Mouse (Mus musculus) erythroblast, embryonic 14.5 days (primary cell): Measurements from ENCODE around the gene Peli2. TPM values are rescaled to one million over a fixed set of nuclear protein-coding genes. Genes with fewer than 3 reads are reported as not detected.

ENCODE experiments used
- H3K27me3 ChIP-seq: 2 replicates; pipeline ENCODE4 v1.6.1; 2012; ENCODE audit warnings: inconsistent platforms; ENCODE audit not compliant: control insufficient read depth
- H3K36me3 ChIP-seq: 2 replicates; pipeline ENCODE4 v1.6.1; 2012; ENCODE audit warnings: mild to moderate bottlenecking, inconsistent platforms; ENCODE audit not compliant: control insufficient read depth
- H3K4me1 ChIP-seq: 2 replicates; pipeline ENCODE4 v1.6.1; 2012; ENCODE audit warnings: inconsistent platforms; ENCODE audit not compliant: control insufficient read depth
- H3K4me3 ChIP-seq: replicated peaks from 2 replicates; pipeline ENCODE3; 2012; ENCODE audit warnings: moderate library complexity, mild to moderate bottlenecking, inconsistent platforms
- H3K9me3 ChIP-seq: 2 replicates; pipeline ENCODE4 v1.6.1; 2012; ENCODE audit warnings: low read length, inconsistent platforms, mixed read lengths; ENCODE audit not compliant: control insufficient read depth
- GATA1 ChIP-seq: IDR thresholded peaks from 2 replicates; pipeline ENCODE4 v1.6.1; 2012; ENCODE audit warnings: low read length, inconsistent platforms, mixed read lengths
- TAL1 ChIP-seq: IDR thresholded peaks from 3 replicates; pipeline ENCODE4 v1.6.1; 2012; ENCODE audit warnings: low read length, inconsistent platforms, mixed read lengths
- polyA plus RNA-seq: library from polyadenylated mRNA; stranded (reverse); fragments of >175 nt; gene quantifications from 2 replicates; pipeline ENCODE4 v1.2.3, GENCODE M21; 2012

The Peli2 gene
- polyA plus RNA-seq, 1 experiment, result not detected

GRCm38 (mm10) chr14:48295410-48295809, 174.8 kb downstream of the Peli2 start:
- no peaks in the 10 kb centered on the region for H3K9me3 ChIP-seq
- no peak overlapping the region for H3K4me3 ChIP-seq

DNA sequence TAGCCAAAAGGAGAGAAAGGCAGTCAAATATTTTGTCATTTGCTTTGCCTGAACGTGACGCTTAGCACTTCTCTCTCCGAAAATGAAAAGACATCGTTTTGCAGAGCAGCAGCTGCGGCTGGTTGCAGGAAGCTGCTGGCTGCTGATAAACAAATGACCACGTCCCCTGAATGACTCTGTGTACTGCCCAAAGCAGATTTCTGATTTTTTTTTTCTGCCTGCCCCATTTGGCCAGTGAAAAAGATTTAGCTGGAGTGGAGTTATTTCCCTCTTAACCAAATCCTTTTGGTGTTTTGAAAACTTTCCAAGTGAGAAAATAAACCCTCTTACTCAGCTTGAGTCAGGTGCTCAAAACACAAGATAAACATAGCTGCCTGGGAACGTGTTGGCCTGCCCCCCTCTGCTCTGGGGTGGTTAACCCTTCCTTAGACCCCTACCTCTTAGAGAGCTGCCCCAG, 175.2 kb downstream of the Peli2 start:
- H3K4me3 ChIP-seq, result no peak overlapping the region
- TF ChIP-seq TAL1, result no peak
- no peak for TF ChIP-seq GATA1
- no peaks in the 10 kb centered on the region for H3K9me3 ChIP-seq
- H3K36me3 ChIP-seq, result no peaks in the 10 kb centered on the region
- H3K4me1 ChIP-seq, result no peaks in the 10 kb centered on the region
- no peaks in the 10 kb centered on the region for H3K27me3 ChIP-seq

More at GRCm38 (mm10) chr14:48295410-48295809, 174.8 kb downstream of the Peli2 start:
- TF ChIP-seq GATA1, result no peak
- TF ChIP-seq TAL1, result no peak
- no peaks in the 10 kb centered on the region for H3K27me3 ChIP-seq
- no peaks in the 10 kb centered on the region for H3K4me1 ChIP-seq
- H3K36me3 ChIP-seq, result no peaks in the 10 kb centered on the region

DNA sequence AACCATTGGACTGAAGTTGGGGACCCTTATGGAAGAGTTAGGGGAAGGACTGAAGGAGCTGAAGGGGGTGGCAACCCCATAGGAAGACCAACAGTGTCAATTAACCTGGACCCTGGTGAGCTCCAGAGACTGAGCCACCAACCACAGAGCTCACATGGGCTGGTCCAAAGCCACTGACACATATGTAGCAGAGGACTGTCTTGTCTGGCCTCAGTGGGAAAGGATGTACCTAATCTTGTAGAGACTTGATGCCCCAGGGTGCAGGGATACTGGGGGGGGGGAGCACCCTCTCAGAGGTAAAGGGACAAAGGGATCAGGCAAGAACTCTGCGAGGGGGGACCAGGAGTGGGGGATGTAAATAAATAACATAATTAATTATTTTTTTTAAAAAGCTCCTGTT, 176.2 kb downstream of the Peli2 start:
- H3K9me3 ChIP-seq, result no peaks in the 10 kb centered on the region
- TF ChIP-seq TAL1 (no peak), GATA1 (no peak)
- H3K36me3 ChIP-seq, result no peaks in the 10 kb centered on the region
- no peaks in the 10 kb centered on the region for H3K4me1 ChIP-seq
- H3K4me3 ChIP-seq, result no peak overlapping the region
- H3K27me3 ChIP-seq, result no peaks in the 10 kb centered on the region

GRCm38 (mm10) chr14:48302471-48303186, 182.0 kb downstream of the Peli2 start:
- Histone ChIP-seq H3K4me3 (no peak overlapping the region), H3K27me3 (no peaks in the 10 kb centered on the region), H3K9me3 (no peaks in the 10 kb centered on the region), H3K36me3 (no peaks in the 10 kb centered on the region), H3K4me1 (no peaks in the 10 kb centered on the region)
- TF ChIP-seq TAL1 (no peak), GATA1 (no peak)

DNA sequence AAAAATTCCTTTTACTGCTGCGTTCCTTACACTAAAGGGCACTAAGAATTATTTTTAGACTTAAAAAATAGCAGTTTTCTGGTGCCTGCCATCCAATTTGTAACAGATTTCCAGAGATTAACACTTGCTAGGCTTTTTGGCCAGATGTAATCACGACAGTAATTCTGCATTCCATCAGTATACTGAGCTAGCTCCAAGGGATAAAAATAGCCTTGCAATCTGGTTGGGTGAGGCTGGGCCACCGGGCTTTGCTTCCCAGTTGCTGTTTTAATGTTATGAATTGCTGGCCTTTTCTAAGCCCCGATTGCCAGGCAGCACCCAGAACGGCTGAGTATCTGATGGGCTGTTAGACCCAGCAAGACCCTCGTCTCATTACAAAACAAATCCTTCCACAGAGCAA, 182.6 kb downstream of the Peli2 start:
- Histone ChIP-seq H3K36me3 (no peaks in the 10 kb centered on the region), H3K4me3 (no peak overlapping the region), H3K27me3 (no peaks in the 10 kb centered on the region), H3K4me1 (no peaks in the 10 kb centered on the region), H3K9me3 (no peaks in the 10 kb centered on the region; the same call in 1 of the 2 replicates)
- TF ChIP-seq GATA1 (no peak), TAL1 (no peak)

GRCm38 (mm10) chr14:48303841-48304240, 183.2 kb downstream of the Peli2 start:
- no peak for TF ChIP-seq GATA1
- TF ChIP-seq TAL1, result no peak

GRCm38 (mm10) chr14:48313234-48313633, 192.6 kb downstream of the Peli2 start:
- TF ChIP-seq TAL1, result no peak
- no peak for TF ChIP-seq GATA1
- no peaks in the 10 kb centered on the region for H3K36me3 ChIP-seq
- no peak overlapping the region for H3K4me3 ChIP-seq
- no peaks in the 10 kb centered on the region for H3K4me1 ChIP-seq
- no peaks in the 10 kb centered on the region for H3K9me3 ChIP-seq
- no peaks in the 10 kb centered on the region for H3K27me3 ChIP-seq

More at GRCm38 (mm10) chr14:48303841-48304240, 183.2 kb downstream of the Peli2 start:
- Histone ChIP-seq H3K9me3 (no peaks in the 10 kb centered on the region; the same call in 1 of the 2 replicates), H3K27me3 (no peaks in the 10 kb centered on the region), H3K4me1 (no peaks in the 10 kb centered on the region), H3K36me3 (no peaks in the 10 kb centered on the region), H3K4me3 (no peak overlapping the region)

DNA sequence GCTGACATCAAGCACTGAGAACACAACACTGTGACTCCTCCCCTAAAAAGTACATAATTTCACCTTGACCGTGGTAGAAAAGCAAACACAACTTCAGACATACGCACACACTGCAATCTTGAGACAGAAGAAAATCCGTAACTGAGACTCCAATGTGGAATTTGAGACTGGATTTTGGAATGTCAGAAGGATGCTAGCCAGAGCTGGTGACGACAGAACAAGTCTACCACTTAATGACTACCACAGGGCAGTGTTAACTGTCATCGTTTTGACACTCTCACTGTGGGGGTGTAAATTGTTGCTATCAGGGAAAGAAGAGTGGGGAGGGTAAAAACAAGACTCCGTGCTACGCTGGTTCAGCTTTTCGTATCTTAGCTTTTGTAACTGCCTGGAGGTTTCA, 195.8 kb downstream of the Peli2 start:
- no peak for TF ChIP-seq TAL1
- no peaks in the 10 kb centered on the region for H3K9me3 ChIP-seq
- no peaks in the 10 kb centered on the region for H3K36me3 ChIP-seq
- no peaks in the 10 kb centered on the region for H3K4me1 ChIP-seq
- no peaks in the 10 kb centered on the region for H3K27me3 ChIP-seq
- H3K4me3 ChIP-seq, result no peak overlapping the region

DNA sequence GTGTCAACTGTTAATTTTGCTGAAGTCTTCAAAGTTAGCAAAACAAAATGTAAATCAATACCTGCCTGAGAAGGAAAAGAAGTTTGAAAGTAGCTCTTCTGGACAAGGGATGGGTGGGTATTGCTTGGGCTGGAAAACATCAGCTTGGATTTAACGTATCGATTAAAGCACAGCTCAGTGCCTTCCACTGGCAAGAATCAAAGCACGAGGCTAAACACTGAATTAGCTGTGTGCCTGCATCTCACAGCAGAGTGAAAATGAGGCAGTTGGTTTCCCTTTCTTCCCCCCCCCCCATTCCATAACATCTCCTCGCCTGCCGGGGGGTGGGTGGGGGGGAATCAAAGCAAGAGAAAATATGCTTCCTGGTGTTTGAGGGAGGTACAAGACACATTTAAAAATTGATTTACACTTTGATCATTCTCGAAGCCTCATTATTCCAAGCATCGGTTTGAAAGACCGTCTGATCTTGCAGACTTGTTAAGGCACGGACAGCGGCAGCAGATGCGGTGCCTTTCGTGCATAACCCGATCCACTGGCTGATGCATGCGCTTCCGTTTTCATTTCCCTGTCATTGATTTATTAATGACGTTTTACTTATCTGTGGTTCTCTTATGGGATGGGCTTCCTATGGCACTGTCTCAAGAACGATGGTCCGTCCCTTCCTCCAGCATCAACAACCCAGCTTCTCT, 203.3 kb downstream of the Peli2 start:
- Histone ChIP-seq H3K36me3 (no peaks in the 10 kb centered on the region), H3K4me1 (no peaks in the 10 kb centered on the region), H3K27me3 (no peaks in the 10 kb centered on the region), H3K9me3 (no peaks in the 10 kb centered on the region), H3K4me3 (no peak overlapping the region)
- no peak for TF ChIP-seq TAL1
- TF ChIP-seq GATA1, result no peak

GRCm38 (mm10) chr14:48324460-48324850, 203.8 kb downstream of the Peli2 start:
- H3K9me3 ChIP-seq, result no peaks in the 10 kb centered on the region
- no peaks in the 10 kb centered on the region for H3K4me1 ChIP-seq

More at GRCm38 (mm10) chr14:48324460-48324850, 203.8 kb downstream of the Peli2 start:
- Histone ChIP-seq H3K27me3 (no peaks in the 10 kb centered on the region), H3K4me3 (no peak overlapping the region), H3K36me3 (no peaks in the 10 kb centered on the region)
- no peak for TF ChIP-seq GATA1
- TF ChIP-seq TAL1, result no peak
